ENCODE assay signal across 19 mouse cellular contexts in genomic region chr2:62211106-62211505, GRCm38 (mm10).
A peak's percentile ranks its signal among the peaks of the same experiment; 100 is the strongest.
DNase-seq lines count a peak whose midpoint lies in the region; ATAC-seq lines count a peak whose summit lies in the region.
"Had no signal": no experiment of that assay in that cellular context is flagged by ENCODE, and none has a peak within 500 bp of the region (broad histone marks: within the 10 kb centered on the region; RNA-seq: fewer than 3 reads in every experiment).

No protein-coding gene starts in this region.

- DNase-seq in left cerebral cortex, postnatal 4 days: peak; percentile 4
- no peak for DNase-seq in left cerebral cortex, postnatal 10 days (ENCODE audit: extremely low spot score in 1 of 2, low spot score in 2 of 2)
- DNase-seq in cerebellum, adult 18-20 months: peak; percentile 23 to 56
- peak; percentile 35 to 44 for DNase-seq in cerebellum, postnatal 10 days
- DNase-seq in frontal cortex, postnatal 36 days (ENCODE audit: low spot score in 2 of 2): no peak
- no peak for DNase-seq in thymus, postnatal 14 days
- DNase-seq: adrenal gland, postnatal 10 days; gastrocnemius, postnatal 25 days; heart, adult 11 months; heart, postnatal 36 days; kidney, adult 8-10 months; layer of hippocampus, adult 9-11 months; thymus, adult 18-20 months; thymus, postnatal 36 days had no signal

- no peak for ATAC-seq in frontal cortex, adult (ENCODE audit: low TSS enrichment)
- ATAC-seq: hindbrain, postnatal 0 days; intestine, embryonic 15.5 days; midbrain, embryonic 16.5 days; Patski had no signal

- intact Hi-C loops in left cerebral cortex, postnatal 4 days (cut with DNase I): no loop called here
- intact Hi-C loops in left cerebral cortex, postnatal 10 days (cut with DNase I): no loop called here

Comparison
In these comparisons a context has a peak if more than half of its experiments do, and no peak if none do; other contexts are left out.
1. DNase-seq: peak in left cerebral cortex, postnatal 4 days (single experiment), cerebellum, adult 18-20 months (2 of 2) and cerebellum, postnatal 10 days (2 of 2); none in left cerebral cortex, postnatal 10 days (0 of 2), frontal cortex, postnatal 36 days (0 of 2) and thymus, postnatal 14 days (single experiment).